Mouse (Mus musculus): ENCODE results near the gene Tnfrsf25. TPM values are rescaled to one million over a fixed set of nuclear protein-coding genes. Genes with fewer than 3 reads are reported as not detected.
A peak's percentile ranks its signal among the peaks of the same experiment; 100 is the strongest.

The Tnfrsf25 gene
- polyA plus RNA-seq, 1 experiment from 2014 or later: 0.28 TPM

DNA sequence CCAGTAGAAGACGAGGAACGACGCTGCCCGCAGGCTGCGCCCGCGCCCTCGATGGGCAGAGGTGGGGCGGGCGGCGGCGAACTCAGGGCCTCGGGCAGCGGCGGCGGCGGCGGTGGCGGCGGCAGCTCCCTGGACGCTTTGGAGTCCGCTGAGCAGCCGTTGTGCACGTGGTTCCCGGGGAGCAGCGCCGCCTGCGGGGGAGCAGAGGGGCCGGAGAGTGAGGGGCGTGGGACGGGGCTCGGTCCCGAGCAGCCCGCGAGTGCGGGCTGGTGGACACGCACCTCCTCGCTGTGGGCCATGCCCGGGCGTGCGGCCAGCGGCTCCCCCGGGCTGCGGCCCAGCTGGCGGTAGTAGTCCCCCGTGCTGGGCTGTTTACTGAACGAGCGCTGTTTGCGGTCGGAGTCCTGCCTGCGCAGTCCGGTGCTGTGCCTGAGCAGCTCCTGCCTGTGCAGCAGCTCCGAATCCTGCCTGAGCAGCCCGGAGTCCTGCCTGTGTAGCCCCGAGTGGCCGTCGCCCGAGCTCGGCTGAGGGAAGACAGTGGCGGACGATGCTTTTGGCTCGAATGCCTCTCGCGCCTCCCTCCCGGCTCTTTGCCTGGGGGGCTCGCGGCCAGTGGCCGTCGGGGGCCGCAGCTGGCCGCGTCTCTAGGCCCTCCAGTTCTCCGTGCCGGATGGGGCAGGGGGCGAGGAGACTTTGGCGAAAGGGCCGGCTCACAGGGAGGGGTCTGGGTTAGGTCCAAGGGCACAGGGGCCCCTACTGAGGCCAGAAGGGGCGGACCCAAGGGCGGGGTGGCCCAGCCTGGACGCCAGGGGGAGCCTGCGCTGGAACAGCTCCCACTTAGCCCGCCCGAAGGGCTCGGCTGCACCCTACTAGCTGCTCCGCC lies 15.3 kb downstream of the Tnfrsf25 start:
- Histone ChIP-seq H3K27ac (ENCODE audit: low read depth, low read length) (no peak overlapping the region), H3K27me3 (ENCODE audit: control insufficient read depth, insufficient read depth, low read length) (peaks cover 85% of the 10 kb centered on the region), H3K9ac (ENCODE audit: low read depth, low read length) (0 out of 2 replicates have a peak overlapping the region, but pooled peaks have one; percentile 1), H3K4me3 (ENCODE audit: low read depth, low read length) (peak overlapping the region; percentile 24), H3K36me3 (ENCODE audit: control insufficient read depth, insufficient read depth, low read length) (no peaks in the 10 kb centered on the region), H3K9me3 (ENCODE audit: control insufficient read depth, low read length) (no peaks in the 10 kb centered on the region), H3K4me2 (replicated peaks; ENCODE audit: low read depth, low read length) (peak overlapping the region; percentile 49), H3K4me1 (replicated peaks; ENCODE audit: control insufficient read depth, insufficient read depth, low read length) (peaks cover 25% of the 10 kb centered on the region)
- DNase-seq (ENCODE audit: low spot score) (peak; percentile 68), ATAC-seq (ENCODE audit: low FRiP score) (peak; percentile 59)
- 1% methylated on average over 78 of the region's 85 CpGs for WGBS

DNA sequence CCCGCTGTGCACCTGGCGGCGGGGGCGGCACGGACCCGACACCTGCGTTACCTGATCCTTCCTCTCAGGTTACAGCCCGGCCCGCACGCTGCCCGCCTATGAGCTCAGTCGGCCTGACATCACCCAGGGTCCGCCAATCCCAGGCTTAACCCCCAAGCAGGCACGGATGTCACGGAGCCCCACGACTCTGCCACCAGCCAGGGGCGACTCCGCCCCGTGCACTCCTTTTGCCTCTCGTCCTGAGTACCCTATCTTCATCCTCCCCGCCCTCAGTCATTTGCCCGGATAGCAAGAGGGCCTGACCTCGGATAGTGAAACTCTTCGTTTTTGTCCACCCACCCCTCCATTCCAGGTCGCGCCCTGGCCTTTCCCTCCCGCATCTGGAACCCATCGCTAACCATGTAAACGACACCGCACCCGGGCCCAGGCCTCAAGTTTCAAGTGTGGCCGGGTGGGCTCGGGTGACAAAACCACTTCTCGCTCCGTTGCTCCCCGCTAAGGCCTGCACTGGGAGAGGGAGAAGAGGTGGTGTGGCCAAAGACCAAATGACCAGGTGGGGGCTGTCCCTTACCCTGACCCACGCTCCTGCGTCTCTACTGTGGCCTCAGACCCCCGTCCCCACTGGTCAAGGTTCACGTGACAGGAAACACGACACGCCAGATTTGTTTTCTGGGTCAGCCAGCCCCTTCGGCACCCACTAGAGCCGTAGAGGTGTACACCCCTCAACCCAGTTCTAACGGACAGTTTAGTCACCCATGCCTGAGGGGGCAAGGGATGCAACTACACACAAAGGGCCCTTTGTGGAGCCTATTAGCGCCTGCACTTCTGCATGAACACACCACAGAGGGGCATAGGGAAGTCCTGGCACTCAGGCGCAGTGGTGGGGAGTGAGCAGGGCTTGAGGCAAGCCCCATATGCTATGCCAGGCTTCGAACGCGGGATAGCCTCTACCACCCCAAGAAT lies 16.4 kb downstream of the Tnfrsf25 start:
- Histone ChIP-seq H3K4me2 (replicated peaks; ENCODE audit: low read depth, low read length) (0 out of 2 replicates have a peak overlapping the region, but pooled peaks have one; percentile 14), H3K36me3 (ENCODE audit: control insufficient read depth, insufficient read depth, low read length) (no peaks in the 10 kb centered on the region), H3K4me1 (replicated peaks; ENCODE audit: control insufficient read depth, insufficient read depth, low read length) (peaks cover 21% of the 10 kb centered on the region), H3K27me3 (ENCODE audit: control insufficient read depth, insufficient read depth, low read length) (peaks cover 78% of the 10 kb centered on the region), H3K4me3 (ENCODE audit: low read depth, low read length) (no peak overlapping the region), H3K9me3 (ENCODE audit: control insufficient read depth, low read length) (no peaks in the 10 kb centered on the region), H3K9ac (ENCODE audit: low read depth, low read length) (no peak overlapping the region), H3K27ac (ENCODE audit: low read depth, low read length) (no peak overlapping the region)
- ATAC-seq (ENCODE audit: low FRiP score) (peak; percentile 4; the same call in 1 of the 2 replicates), DNase-seq (ENCODE audit: low spot score) (no peak)
- WGBS: 2% methylated on average over 50 of the region's 50 CpGs

DNA sequence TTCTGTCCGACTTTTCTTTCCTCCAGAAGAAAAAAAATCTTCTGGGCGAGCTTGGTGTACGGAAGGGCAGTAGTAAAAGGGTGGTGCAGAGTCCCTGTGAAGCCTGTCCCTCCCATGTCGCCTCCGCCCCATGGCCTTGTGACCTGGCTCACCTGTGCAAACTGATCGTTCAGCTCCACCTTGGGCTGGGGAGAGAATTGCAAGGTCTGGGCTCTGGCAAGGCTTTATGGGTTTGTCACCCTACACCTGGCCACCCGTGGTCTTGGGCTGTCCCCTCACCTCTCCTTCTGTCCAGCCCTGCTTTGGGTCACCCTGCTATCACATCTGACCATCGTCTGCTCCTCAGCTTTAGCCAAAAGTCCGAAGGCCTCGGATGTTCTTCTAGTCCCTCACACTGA lies 17.0 kb downstream of the Tnfrsf25 start:
- ATAC-seq (ENCODE audit: low FRiP score): no peak
- Histone ChIP-seq H3K27me3 (ENCODE audit: control insufficient read depth, insufficient read depth, low read length) (peaks cover 71% of the 10 kb centered on the region), H3K9me3 (ENCODE audit: control insufficient read depth, low read length) (no peaks in the 10 kb centered on the region), H3K4me2 (replicated peaks; ENCODE audit: low read depth, low read length) (no peak overlapping the region), H3K36me3 (ENCODE audit: control insufficient read depth, insufficient read depth, low read length) (no peaks in the 10 kb centered on the region), H3K9ac (ENCODE audit: low read depth, low read length) (no peak overlapping the region), H3K4me1 (replicated peaks; ENCODE audit: control insufficient read depth, insufficient read depth, low read length) (peaks cover 21% of the 10 kb centered on the region), H3K27ac (ENCODE audit: low read depth, low read length) (no peak overlapping the region), H3K4me3 (ENCODE audit: low read depth, low read length) (no peak overlapping the region)
- DNase-seq (ENCODE audit: low spot score): no peak
- 23% methylated on average over 10 of the region's 10 CpGs for WGBS

DNA sequence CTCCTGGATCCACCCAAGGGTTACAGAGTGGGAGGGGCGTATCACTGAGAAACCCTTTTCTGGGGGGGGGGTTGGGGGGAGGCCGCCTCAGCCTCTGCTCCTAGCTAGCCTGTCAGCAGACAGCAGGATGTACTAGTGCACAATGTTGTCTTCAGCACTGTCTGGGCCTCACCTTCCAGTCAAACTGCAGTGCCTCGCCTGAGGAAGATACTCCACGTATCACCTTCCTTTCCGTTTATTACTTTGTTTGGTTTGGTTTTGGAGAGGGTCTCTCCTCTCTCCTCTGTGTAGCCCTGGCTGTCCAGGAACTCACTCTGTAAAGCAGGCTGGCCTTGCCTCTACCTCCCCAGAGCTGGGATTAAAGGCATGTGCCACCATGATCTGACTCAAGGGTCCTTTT lies 17.5 kb downstream of the Tnfrsf25 start:
- Histone ChIP-seq H3K27me3 (ENCODE audit: control insufficient read depth, insufficient read depth, low read length) (peaks cover 67% of the 10 kb centered on the region), H3K4me3 (ENCODE audit: low read depth, low read length) (no peak overlapping the region), H3K4me1 (replicated peaks; ENCODE audit: control insufficient read depth, insufficient read depth, low read length) (peaks cover 21% of the 10 kb centered on the region), H3K36me3 (ENCODE audit: control insufficient read depth, insufficient read depth, low read length) (no peaks in the 10 kb centered on the region), H3K9ac (ENCODE audit: low read depth, low read length) (no peak overlapping the region), H3K27ac (ENCODE audit: low read depth, low read length) (no peak overlapping the region), H3K9me3 (ENCODE audit: control insufficient read depth, low read length) (no peaks in the 10 kb centered on the region), H3K4me2 (replicated peaks; ENCODE audit: low read depth, low read length) (no peak overlapping the region)
- 48% methylated on average over 5 of the region's 5 CpGs for WGBS
- ATAC-seq (ENCODE audit: low FRiP score) (no peak), DNase-seq (ENCODE audit: low spot score) (no peak)

DNA sequence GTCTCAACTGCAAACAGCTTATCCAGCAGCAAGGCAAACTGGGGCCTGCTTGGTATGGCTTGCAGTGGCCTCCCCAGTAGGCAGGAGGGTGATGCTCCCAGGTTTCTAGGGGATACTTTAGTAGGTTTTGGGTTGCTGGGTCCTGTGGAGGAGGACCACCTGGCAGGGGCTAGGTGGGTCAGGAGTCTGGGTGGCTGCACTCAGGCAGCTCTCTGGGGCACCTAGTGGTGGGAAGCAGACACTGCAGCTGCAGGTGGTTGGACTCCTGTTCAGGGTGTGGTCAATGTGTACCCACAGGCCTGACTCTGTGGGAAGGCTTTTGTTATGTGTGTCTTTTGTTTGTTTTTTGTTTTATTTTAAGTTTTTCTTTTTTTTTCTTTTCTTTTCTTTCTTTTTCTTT lies 18.8 kb downstream of the Tnfrsf25 start:
- DNase-seq (ENCODE audit: low spot score) (no peak), ATAC-seq (ENCODE audit: low FRiP score) (no peak)
- no peak overlapping the region for H3K9ac ChIP-seq (ENCODE audit: low read depth, low read length)
- no peak overlapping the region for H3K27ac ChIP-seq (ENCODE audit: low read depth, low read length)
- H3K4me1 ChIP-seq (replicated peaks; ENCODE audit: control insufficient read depth, insufficient read depth, low read length): peaks cover 16% of the 10 kb centered on the region
- H3K4me3 ChIP-seq (ENCODE audit: low read depth, low read length): no peak overlapping the region
- H3K27me3 ChIP-seq (ENCODE audit: control insufficient read depth, insufficient read depth, low read length): peaks cover 60% of the 10 kb centered on the region
- no peak overlapping the region for H3K4me2 ChIP-seq (replicated peaks; ENCODE audit: low read depth, low read length)
- no peaks in the 10 kb centered on the region for H3K36me3 ChIP-seq (ENCODE audit: control insufficient read depth, insufficient read depth, low read length)
- no peaks in the 10 kb centered on the region for H3K9me3 ChIP-seq (ENCODE audit: control insufficient read depth, low read length)

DNA sequence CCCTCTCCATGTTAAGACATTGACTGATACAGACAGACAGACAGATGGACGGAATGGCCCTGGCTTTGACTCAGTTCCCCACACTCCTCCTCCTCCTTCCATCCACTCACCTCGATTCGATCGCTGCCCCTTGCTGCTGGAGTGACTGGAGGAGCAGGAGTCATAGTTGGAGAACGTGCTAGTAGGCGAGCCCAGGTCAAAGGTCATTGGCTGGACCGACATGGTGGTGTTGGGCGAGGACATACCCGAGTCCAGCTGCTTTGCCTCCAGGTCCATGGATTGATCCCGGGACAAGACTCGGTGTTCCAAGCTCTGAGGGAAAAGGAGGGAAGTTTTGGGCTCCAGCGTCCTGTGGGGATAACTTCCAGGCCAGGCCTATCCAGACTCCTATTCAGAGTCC lies 19.6 kb downstream of the Tnfrsf25 start:
- Histone ChIP-seq H3K36me3 (ENCODE audit: control insufficient read depth, insufficient read depth, low read length) (no peaks in the 10 kb centered on the region), H3K27ac (ENCODE audit: low read depth, low read length) (no peak overlapping the region), H3K4me1 (replicated peaks; ENCODE audit: control insufficient read depth, insufficient read depth, low read length) (peaks cover 15% of the 10 kb centered on the region), H3K9me3 (ENCODE audit: control insufficient read depth, low read length) (no peaks in the 10 kb centered on the region), H3K27me3 (ENCODE audit: control insufficient read depth, insufficient read depth, low read length) (peaks cover 52% of the 10 kb centered on the region), H3K4me2 (replicated peaks; ENCODE audit: low read depth, low read length) (no peak overlapping the region), H3K4me3 (ENCODE audit: low read depth, low read length) (no peak overlapping the region), H3K9ac (ENCODE audit: low read depth, low read length) (no peak overlapping the region)
- DNase-seq (ENCODE audit: low spot score) (no peak), ATAC-seq (ENCODE audit: low FRiP score) (no peak)
- WGBS: 82% methylated on average over 12 of the region's 12 CpGs

DNA sequence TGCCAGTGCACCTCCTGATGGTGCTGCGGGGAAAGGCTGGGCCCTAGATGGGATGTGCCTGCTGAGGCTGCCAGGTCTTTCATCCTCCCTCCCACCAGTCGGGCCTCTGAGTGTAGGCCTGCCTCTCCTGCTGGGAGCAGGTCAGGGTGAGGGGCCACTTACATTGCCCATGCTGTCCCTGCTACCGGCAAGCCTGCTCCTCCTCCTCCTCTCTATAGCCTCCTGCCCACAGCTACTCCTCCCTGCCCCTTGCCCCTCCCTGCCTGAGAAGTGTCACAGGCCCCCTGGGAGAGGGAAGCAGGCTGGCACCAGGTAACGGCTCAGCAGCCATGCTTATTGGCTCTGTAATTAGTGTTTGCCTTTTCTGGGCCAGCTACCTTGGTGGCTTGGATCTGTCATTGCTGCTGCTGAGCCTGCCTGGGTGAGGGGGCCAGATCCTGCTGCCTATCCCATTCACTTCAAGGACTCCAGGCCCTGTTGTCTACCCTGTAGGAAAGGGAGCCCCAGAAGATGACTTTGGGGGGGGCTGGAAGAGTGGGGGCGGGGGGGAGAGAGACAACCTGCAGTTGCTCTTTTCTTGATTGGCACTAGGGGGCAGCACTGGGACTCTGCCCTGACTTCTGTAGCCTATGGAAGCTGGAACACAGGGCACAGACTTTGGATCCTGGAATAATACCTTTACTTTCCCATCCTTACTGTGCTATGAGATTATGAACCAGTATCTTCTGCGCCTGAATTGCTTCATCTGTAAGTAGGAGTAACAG lies 20.6 kb downstream of the Tnfrsf25 start:
- 27% methylated on average over 6 of the region's 6 CpGs for WGBS
- Histone ChIP-seq H3K9ac (ENCODE audit: low read depth, low read length) (no peak overlapping the region), H3K27me3 (ENCODE audit: control insufficient read depth, insufficient read depth, low read length) (peaks cover 42% of the 10 kb centered on the region), H3K27ac (ENCODE audit: low read depth, low read length) (no peak overlapping the region), H3K4me1 (replicated peaks; ENCODE audit: control insufficient read depth, insufficient read depth, low read length) (peaks cover 5% of the 10 kb centered on the region), H3K4me3 (ENCODE audit: low read depth, low read length) (no peak overlapping the region), H3K36me3 (ENCODE audit: control insufficient read depth, insufficient read depth, low read length) (no peaks in the 10 kb centered on the region), H3K4me2 (replicated peaks; ENCODE audit: low read depth, low read length) (no peak overlapping the region), H3K9me3 (ENCODE audit: control insufficient read depth, low read length) (no peaks in the 10 kb centered on the region)
- no peak for ATAC-seq (ENCODE audit: low FRiP score)
- no peak for DNase-seq (ENCODE audit: low spot score)

DNA sequence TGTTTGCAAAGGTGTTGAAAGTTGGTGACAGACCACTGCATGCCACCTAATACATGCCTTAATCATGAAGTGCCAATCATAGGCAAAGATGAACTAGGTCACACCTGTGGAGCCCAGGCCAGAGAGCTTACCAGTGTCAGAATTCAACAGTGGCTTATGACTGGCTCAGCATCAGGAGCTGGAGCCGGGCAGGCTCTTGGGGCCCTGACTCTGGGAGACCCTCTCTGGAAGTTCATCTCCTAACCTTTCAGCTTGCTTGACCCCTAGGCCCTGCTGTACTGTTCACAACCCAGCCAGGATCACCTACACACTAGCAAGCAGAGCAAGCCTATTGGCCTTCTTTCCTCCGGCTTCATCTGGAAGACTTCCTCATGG lies 21.1 kb downstream of the Tnfrsf25 start:
- Histone ChIP-seq H3K9ac (ENCODE audit: low read depth, low read length) (no peak overlapping the region), H3K27ac (ENCODE audit: low read depth, low read length) (no peak overlapping the region), H3K4me1 (replicated peaks; ENCODE audit: control insufficient read depth, insufficient read depth, low read length) (0 out of 2 replicates have a peak, but pooled peaks cover 4% of the 10 kb centered on the region), H3K27me3 (ENCODE audit: control insufficient read depth, insufficient read depth, low read length) (peaks cover 37% of the 10 kb centered on the region), H3K4me3 (ENCODE audit: low read depth, low read length) (no peak overlapping the region), H3K4me2 (replicated peaks; ENCODE audit: low read depth, low read length) (no peak overlapping the region), H3K36me3 (ENCODE audit: control insufficient read depth, insufficient read depth, low read length) (no peaks in the 10 kb centered on the region), H3K9me3 (ENCODE audit: control insufficient read depth, low read length) (no peaks in the 10 kb centered on the region)
- DNase-seq (ENCODE audit: low spot score): no peak
- ATAC-seq (ENCODE audit: low FRiP score): no peak
- 86% methylated on average over 2 of the region's 2 CpGs for WGBS
